Mouse (Mus musculus) fibroblast of lung, adult 2 months (primary cell): ENCODE data around the gene 2310050C09Rik.
A peak's percentile ranks its signal among the peaks of the same experiment; 100 is the strongest.

Experiments used
- DNase-seq: peaks from one replicate; pipeline ENCODE4 v3.0.0-alpha.2; 2011; ENCODE audit warnings: low read depth

2310050C09Rik gene

DNA sequence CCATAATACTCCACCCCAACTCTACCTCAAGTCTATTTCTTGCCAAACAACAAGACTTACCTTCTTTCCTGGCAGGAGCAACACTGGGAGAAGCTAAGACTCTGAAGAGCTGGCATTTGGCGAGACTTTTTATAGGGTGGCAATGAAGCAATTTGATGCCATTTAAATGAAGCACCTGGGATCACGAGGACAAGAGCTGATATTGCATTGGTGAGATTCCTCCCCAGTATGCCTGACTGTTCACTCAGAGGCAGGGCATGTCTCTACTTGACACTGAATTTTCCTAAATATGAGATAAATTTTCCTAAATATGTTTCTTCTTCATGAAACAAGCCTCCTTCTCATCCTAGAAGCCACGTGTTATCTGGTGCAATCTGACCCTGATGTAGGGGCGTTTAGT lies at the start of gene 2310050C09Rik:
TSS of gene 2310050C09Rik (minus strand) at position 101 of the 400 bp plus-strand sequence.
- no peak for DNase-seq

DNA sequence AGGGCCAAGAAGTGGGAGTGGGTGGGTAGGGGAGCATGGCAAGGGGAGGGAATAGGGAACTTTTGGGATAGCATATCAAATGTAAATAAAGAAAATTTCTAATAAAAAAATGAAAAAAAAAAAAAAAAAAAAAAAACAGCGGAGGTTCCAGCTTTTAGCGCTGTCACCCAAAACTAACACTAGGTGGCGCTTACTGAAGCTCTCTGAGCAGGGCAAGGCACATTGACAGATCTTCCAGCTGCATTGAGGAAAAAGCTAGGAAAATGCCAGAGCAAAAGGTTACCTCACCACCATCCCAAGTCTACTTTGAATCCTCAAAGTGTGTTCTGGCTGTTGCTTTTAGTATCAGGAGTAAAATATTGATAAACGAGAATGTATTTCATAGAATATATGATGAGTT lies 37.6 kb upstream of the 2310050C09Rik start:
- peak; percentile 3 for DNase-seq

DNA sequence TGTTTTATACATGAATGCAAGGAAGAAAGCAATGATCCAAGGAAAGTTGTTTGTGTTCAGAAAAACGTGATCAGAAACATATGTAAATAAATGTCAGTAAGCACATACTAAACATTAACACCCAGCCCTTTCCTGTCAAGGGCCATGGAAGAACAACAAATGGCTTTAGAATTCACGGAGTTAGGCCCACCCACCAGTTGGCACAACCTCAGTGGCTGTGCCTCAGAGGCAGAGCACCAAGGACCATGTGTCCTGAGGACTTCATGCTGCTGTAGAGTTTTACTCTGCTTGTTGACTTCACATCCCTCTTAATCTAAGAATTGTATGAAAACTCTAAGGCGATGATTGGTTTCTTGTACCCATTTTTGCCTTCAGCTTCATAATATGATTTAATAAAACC lies 35.2 kb upstream of the 2310050C09Rik start:
- no peak for DNase-seq

DNA sequence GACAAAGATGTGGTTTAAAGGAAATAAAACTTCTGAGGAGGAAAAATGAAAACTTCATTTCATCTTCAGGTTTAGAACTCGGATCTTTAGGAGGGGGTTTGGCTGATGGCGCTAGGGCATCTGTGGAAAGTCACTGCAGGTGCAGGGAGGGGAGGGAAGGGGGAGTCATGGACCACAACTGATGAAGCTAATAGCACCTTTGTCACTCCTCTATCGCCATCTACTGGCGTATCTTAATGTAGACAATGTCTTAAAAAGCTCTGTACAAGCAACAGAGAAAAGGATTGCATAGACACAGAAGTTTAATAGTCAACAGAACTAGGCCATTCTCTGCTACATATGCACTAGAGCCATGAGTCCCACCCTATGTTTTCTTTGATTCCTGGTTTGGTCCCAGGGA lies 33.6 kb upstream of the 2310050C09Rik start:
- no peak for DNase-seq

DNA sequence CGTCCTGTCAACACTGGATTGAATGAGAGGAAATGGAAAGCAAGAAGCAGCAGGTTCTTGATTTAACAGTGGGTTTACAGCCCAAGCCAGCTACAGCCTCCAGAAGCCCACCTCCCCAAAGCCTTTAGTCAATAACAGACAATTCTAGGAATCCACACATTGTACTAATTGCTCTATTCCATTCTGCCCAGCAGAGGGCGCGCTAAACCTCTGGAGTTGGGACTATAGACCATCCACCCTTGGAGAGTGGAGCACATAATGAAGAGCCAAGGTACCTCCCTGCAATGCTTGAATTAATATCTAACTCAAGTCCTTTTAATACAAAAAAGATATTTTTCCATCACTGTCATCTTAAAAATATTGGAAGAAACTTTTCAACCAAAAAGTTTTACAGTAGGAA lies 33.0 kb upstream of the 2310050C09Rik start:
- DNase-seq, result no peak

DNA sequence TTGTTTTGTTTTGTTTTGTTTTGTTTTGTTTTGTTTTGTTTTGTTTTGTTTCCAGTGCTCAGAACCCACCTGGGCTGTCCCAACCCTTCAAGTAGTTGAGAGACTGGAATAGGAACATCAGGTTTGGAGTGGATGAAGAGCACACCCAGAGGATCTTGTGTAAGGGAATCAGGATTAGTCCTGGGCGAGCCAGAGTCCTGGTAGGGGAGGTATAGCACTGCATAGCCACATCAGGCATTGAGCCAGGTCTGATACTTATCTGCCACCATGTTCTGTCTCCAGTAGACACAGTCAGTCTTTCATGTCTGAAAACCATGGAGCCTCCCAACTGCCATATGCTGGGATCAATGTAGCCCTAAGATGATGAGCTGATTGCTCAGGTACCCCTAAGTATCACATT lies 24.5 kb upstream of the 2310050C09Rik start:
- no peak for DNase-seq

DNA sequence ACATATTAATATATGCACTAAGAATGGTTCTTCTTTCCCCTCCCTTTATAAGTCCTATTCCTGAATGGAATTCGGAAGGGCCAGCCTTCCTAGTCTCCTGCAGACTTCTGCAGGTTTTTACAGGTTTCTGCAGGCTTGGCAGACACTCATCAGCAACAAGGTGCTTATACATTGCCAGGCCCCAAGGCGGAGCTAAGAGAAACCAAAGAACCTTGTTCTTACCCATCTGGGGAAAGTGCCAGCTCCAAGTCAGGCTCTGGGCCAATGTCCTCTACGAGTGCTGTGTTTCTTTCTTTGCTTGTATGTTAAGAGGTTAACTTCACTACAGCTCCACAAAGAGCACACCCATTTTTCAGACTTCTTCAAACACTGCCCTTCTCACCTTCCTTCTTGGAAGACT lies 24.0 kb upstream of the 2310050C09Rik start:
- DNase-seq, result no peak

DNA sequence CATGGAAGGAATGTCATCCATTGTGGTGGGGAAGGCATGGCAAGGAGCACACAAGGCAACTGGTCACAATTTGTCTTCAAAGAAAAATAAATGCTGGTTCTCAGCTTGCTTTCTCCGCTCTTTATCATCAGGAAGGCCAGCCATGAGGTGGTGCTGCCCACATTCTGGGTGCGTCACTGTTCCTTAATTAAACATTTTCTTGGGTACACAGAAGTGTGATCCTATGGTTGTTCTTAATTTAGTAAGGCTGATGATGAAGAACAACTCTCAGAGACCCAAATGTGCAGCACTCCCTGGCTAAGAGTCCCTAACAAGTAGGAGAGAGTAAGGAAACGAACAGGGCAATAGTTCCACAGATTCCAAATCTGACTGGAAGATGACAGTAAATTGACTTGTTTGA lies 4.2 kb upstream of the 2310050C09Rik start:
- no peak for DNase-seq

DNA sequence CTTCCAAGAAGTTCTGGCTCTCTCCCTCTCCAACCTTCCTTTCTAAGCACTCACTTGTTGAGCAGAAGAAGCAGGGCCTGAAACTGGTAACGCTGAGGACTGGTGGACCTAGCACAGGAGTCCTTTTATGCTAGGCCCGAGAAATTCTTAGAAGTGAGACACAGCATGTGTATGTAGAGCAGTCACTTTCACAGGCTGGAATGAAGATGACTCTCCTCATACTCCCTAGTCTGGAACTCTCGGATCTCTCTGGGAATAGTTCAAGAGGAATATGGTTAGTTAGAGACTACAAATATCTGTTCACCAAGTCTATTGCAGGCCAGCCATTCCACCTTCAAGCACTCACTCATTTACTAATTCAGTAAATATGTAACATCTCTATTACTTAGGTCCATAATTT lies 18.8 kb downstream of the 2310050C09Rik start, which contains the start of gene Lce1l:
TSS of gene Lce1l (minus strand) at position 101 of the 400 bp plus-strand sequence.
- no peak for DNase-seq

DNA sequence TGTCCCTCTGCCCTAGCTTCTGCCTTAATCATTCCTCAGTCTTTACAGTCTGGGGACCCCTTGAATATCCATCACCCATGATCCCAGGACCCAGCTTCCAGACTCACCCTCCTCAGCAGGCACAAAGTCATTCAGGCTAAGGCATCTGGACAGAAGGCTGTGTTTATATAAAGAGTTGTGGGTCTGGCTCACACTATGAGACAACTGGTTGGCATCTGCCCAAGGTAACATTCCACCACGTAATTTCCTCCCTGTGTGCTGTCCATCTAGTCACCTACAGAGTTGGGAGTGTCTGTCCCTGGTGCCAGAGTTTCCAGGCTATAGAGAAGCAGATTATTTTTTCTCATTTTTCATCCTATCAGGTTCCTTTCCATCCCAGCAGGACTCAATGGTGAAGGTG lies 42.9 kb downstream of the 2310050C09Rik start, which contains the start of gene Kprp:
TSS of gene Kprp (minus strand) at position 140 of the 400 bp plus-strand sequence.
- no peak for DNase-seq

DNA sequence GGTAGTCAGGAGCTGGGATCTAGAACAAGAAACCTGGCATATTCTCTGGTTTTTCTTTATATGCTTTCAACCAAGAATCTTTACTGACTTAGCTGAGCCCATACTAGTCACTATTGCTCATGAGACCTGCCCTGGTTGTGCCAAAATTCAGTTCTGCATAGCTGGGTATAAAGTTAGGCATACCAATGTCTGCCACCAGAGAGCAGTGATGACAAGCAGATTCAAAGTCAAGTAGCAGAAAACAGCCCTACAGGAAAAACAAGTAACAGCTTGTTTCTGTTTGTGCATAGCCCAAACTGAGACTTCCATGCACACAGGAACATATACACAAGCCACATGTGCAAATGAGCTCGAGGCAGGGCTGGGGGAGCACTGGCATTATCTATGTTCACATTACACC lies 44.2 kb downstream of the 2310050C09Rik start:
- no peak for DNase-seq
